Mouse (Mus musculus): ENCODE results near the gene Acvr1b.

The Acvr1b gene

GRCm38 (mm10) chr15:101196961-101197360 is 23.1 kb downstream of the Acvr1b start:
- no peak for DNase-seq (ENCODE audit: low spot score in 2 of 2)

GRCm38 (mm10) chr15:101197497-101198179 is 23.8 kb downstream of the Acvr1b start:
- peak in 1 of 2 experiments; percentile 69 for DNase-seq (ENCODE audit: low spot score in 2 of 2)

GRCm38 (mm10) chr15:101198218-101198617 is 24.4 kb downstream of the Acvr1b start:
- DNase-seq (ENCODE audit: low spot score in 2 of 2), result peak in 1 of 2 experiments; percentile 56

GRCm38 (mm10) chr15:101198850-101199249 is 25.0 kb downstream of the Acvr1b start:
- no peak for DNase-seq (ENCODE audit: low spot score in 2 of 2)

- no peak for DNase-seq (ENCODE audit: low spot score in 2 of 2)
Observed at GRCm38 (mm10) chr15:101200777-101201295, 27.0 kb downstream of the Acvr1b start.

GRCm38 (mm10) chr15:101201414-101201813 is 27.5 kb downstream of the Acvr1b start:
- no peak for DNase-seq (ENCODE audit: low spot score in 2 of 2)

- DNase-seq (ENCODE audit: low spot score in 2 of 2), result no peak
Observed at GRCm38 (mm10) chr15:101203673-101204072, 29.8 kb downstream of the Acvr1b start.

GRCm38 (mm10) chr15:101204781-101205180 is 30.9 kb downstream of the Acvr1b start:
- DNase-seq (ENCODE audit: low spot score in 2 of 2), result peak in 1 of 2 experiments; percentile 55

GRCm38 (mm10) chr15:101210228-101210627 is 36.4 kb downstream of the Acvr1b start:
- DNase-seq (ENCODE audit: low spot score in 2 of 2), result no peak

GRCm38 (mm10) chr15:101210998-101211613 is 37.2 kb downstream of the Acvr1b start:
- DNase-seq (ENCODE audit: low spot score in 2 of 2), result no peak

GRCm38 (mm10) chr15:101212435-101212834 is 38.6 kb downstream of the Acvr1b start:
- DNase-seq (ENCODE audit: low spot score in 2 of 2), result no peak

GRCm38 (mm10) chr15:101215136-101215535 is 41.3 kb downstream of the Acvr1b start:
- no peak for DNase-seq (ENCODE audit: low spot score in 2 of 2)

GRCm38 (mm10) chr15:101216036-101216435 is 42.2 kb downstream of the Acvr1b start:
- no peak for DNase-seq (ENCODE audit: low spot score in 2 of 2)

GRCm38 (mm10) chr15:101220905-101221297 is 47.0 kb downstream of the Acvr1b start:
- no peak for DNase-seq (ENCODE audit: low spot score in 2 of 2)

- peak; percentile 82 to 88 for DNase-seq (ENCODE audit: low spot score in 2 of 2)
Observed at GRCm38 (mm10) chr15:101221298-101222104, 47.6 kb downstream of the Acvr1b start.

GRCm38 (mm10) chr15:101222897-101223482 is 49.1 kb downstream of the Acvr1b start:
- DNase-seq (ENCODE audit: low spot score in 2 of 2), result no peak

- no peak for DNase-seq (ENCODE audit: low spot score in 2 of 2)
Observed at GRCm38 (mm10) chr15:101223596-101223995, 49.7 kb downstream of the Acvr1b start.

GRCm38 (mm10) chr15:101224006-101224906 is 50.4 kb downstream of the Acvr1b start, which contains the start of gene Grasp:
Gene Grasp (plus strand): TSS chr15:101224188.
- peak; percentile 87 for DNase-seq (ENCODE audit: low spot score in 2 of 2)

GRCm38 (mm10) chr15:101224977-101225376 is 51.1 kb downstream of the Acvr1b start:
- no peak for DNase-seq (ENCODE audit: low spot score in 2 of 2)

- no peak for DNase-seq (ENCODE audit: low spot score in 2 of 2)
Observed at GRCm38 (mm10) chr15:101227971-101228370, 54.1 kb downstream of the Acvr1b start.
